Mouse (Mus musculus) neural tube, embryonic 10.5 days (tissue): Measurements from ENCODE around the gene Tsc1.

Experiments
- DNase-seq: peaks from one replicate; pipeline ENCODE4 v3.0.0-alpha.2; 2017; ENCODE audit warnings: low spot score; ENCODE audit errors: extremely low spot score

Gene Tsc1

DNA sequence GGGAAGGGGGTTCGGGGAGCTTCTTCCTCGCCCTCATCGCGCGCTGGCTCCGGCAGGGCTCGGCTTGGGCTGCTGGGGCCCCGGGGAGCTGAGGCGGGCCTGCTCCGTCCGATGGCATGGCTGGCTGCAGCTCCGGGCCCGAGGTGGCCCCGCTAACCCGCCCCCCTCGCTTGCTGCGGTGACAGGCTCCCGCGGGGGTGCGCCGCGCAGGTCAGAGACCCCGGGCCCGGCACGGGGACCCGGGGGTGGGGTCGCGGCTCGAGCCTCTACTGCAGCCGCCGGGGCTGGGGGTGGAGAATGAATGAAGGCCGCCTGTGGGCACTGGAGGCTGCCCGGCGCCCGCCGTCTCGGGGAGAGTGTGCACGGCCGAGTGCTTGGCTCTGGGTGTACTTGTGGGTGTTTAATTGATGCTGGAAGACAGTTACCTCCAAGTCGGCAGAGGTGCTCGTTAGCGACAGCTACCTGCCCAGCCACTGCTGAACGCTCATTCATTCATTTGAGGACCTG is 460 bp downstream of the Tsc1 start:
- no peak for DNase-seq

DNA sequence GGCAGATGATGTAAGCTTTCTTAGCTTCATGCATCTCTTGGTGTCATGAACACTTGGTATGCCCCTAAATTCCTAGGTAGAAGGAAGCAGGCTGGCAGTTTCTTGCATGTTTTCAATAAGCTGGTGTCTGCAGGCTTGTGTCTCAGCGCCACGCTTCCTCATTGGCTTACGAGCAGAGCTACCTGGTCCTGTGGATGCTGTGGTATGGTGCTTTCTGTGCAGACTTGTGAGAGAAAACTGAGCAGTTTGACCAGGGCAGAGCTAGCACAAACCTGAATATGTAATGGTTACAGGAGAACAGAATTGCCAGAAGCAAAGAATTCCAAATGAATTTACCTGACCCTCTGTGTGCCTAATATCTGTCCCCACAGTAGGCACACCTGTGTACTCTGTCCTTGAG is 2.1 kb downstream of the Tsc1 start:
- DNase-seq, result no peak

DNA sequence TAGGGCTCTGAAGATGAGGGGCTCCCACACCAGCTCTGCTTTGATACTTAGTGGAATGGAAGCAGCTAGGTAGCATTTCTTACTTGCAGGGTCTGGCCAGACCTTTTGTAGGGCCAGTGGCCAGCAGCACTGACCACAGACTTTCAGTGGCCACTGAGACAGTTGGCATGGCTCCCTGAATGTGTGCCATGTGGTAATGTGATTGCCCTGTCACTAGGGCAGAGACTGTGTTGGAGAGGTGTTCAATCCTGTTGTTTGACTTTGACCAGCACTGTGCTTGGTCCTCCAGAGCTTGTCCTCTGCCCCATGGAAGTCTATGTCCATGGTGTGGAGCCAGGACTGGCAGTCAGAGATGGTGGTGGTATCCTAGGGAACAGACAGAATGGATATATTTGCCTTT is 9.5 kb downstream of the Tsc1 start:
- DNase-seq, result no peak

DNA sequence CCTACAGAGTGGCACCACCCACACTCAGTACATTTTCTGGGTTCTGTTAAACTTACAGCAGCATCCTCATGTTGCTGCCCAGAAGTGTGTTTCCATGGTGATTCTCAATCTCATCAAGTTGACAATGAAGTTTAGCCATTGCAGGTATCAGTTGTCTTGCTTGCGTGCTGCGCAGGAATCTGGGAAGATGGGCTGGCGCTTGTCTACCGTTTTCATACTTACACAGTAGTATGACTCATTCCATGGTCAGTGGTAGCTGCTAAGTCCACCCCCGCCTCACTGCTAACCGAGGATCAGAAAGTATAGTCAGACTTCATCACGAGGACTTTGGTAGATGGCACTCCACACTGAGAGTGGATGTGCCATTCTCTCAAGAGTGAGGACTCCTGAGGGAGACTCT is 12.3 kb downstream of the Tsc1 start:
- DNase-seq, result no peak

DNA sequence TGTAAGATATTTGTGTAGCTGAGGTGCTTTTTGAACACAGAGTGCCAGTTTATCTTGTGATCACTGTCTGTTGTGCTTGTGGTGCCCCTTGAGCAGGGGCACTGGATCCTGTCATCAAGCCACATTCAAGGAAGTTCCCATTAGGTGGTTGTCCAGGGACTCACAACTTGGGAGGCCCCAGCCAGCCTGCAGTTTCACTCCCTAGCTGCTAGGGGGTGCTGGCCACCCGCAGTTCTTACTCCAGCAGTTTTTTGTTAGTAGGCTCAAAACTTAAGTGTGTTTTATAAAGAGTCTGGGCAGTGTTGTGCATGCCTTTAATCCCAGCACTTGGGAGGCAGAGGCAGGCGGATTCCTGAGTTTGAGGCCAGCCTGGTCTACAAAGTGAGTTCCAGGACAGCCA is 13.3 kb downstream of the Tsc1 start:
- no peak for DNase-seq

DNA sequence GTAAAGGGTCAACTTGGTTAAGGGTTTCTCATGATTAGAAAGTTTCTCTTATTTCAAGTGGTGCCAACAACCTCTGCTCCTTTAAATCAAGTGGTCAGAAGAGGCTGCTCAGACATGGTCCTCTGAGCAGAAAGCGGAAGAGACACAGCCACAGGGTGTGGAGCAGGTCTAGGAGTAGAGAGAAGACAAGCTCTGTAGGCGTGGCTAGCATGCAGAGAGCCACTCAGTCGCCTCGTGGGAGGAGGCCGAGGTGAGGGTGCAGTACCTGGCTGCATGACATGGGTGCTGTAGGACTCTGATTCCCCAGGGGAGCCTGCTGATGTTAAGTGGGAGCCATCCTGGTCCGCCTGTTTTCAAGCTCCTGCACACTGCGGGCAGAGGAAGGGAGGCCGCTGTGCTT is 15.2 kb downstream of the Tsc1 start:
- DNase-seq, result no peak

DNA sequence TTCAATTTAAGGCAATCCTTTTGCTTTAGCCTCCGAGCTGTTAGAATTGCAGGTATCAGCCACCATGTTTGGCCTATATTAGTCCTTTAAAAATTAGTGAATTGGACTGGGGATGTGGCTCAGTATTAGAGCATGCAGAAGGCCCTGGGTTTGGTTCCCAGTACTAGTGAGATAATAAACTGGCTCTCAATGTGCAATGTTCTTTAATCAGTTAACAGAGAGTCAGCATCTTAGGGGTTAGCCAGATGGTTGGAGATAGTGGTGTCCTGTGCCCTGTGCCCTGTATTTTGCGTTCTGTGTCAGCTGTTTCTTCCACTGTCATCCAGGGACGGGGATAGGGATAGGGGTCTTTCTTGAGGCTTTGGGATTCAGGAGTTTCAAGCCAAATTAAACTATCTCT is 21.9 kb downstream of the Tsc1 start:
- no peak for DNase-seq

DNA sequence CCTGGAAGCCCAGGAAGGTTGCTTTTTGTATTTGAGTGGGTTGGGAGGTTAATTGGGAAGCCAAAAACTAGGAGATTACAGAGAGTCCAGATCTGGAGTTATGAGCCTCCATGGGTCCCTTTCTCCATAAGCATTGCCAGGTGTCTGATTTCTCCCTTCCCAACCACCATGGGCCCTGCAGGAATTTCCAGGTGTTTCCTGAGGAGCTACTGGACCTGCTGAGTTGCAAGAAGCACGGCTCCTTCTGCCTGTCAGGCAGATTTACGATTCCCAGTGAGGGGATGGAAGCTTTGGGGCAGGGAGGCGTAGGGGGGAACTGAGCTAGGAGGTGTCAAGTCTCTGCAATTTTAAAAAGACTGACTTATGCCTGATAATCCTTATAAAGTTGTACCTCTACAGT is 24.8 kb downstream of the Tsc1 start:
- DNase-seq, result no peak

DNA sequence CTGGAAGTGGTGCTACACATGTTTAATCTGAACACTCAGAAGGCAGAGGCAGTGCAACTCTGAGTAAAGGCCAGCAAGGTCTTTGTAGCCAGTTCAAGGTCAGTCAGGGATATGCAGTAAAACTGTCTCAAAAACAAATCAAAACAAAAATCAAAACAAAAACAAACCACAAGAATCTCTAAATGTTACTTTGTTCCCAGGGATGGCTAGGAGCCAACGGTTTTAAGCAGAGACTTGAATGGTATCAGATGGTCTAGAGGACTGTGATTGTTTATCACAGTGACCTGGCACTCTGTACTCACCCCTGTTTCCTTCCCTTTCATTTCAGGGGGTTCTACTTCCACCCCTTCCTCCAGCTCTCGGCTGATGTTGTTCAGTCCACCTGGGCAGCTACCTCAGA is 30.4 kb downstream of the Tsc1 start:
- no peak for DNase-seq

DNA sequence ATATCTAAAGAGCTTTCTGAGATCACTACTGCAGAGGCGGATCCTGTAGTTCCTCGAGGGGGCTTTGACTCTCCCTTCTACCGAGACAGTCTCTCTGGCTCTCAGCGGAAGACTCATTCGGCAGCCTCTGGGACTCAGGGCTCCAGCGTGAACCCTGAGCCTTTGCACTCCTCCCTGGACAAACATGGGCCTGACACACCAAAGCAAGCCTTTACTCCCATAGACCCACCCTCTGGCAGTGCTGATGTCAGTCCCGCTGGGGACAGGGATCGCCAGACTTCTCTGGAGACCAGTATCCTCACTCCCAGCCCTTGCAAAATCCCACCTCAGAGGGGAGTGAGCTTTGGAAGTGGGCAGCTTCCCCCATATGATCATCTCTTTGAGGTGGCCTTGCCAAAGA is 35.0 kb downstream of the Tsc1 start:
- DNase-seq, result no peak

DNA sequence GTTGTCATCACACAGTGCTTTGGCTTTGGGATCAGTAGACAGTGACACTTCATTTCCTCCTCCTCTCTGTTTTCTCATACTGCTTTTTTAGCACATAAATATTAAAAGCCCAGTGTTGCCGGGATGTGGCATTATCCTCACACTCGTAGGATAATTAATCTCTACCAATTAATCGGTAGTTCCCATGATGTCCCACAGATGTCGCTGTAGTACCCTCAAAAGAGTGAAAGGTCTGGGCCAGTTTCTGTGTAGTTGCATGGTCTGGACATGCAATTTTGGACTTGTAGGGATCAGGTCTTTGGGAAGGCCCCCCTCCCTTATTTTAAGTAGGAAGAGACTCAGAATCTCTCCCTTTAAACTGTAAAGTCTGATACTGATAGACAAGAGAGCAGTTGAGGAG is 39.7 kb downstream of the Tsc1 start:
- no peak for DNase-seq

DNA sequence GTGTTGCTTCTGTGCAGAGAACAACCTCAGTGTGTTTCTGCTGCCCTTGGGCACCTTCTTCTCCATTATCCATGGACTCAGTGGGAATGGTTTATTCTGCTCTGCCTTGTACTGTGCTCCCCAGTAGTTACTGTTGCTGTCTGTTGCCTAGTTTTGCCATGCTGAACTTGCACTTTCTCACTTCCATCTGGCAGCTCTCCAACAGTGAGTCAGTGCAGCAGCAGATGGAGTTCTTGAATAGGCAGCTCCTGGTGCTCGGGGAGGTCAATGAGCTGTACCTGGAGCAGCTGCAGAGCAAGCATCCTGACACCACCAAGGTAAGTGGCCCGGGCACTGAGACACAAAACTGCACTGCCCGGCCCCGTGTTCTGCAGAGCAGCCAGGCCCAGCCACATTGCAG is 40.7 kb downstream of the Tsc1 start:
- no peak for DNase-seq

DNA sequence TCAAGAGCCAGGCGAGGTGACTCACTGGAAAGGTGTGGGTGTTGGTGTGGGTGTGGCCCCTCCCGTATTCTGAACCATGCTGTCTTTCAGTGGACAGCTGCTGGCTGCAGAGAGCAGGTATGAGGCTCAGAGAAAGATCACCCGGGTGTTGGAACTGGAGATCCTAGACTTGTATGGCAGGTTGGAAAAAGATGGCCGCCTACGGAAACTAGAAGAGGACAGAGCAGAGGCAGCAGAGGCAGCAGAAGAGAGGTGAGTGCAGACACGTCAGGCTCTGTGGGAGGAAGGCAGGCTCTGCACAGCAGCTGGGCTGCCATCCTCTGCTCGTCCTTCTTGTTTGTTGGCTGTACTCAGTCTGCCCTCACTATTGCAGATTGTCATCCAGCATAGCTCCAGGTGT is 44.9 kb downstream of the Tsc1 start:
- no peak for DNase-seq

DNA sequence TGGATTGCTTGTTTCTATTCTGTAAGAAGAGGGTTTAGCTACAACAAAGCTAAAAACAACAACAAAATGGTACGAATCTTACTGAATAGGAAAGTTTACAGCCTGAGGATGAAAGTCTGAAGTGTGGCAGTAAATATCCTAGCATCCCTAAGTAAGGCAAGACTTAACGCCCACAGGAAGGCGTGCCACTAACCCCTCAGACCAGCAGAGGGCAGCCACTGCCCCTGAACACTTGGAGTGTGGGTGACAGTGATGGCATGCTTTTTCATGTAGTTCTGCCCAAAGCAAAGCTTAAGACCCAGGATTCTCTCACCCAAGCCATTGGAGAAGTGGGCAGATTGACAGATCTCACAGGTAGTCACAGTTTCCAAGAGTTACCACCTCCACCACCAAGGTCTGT is 47.4 kb downstream of the Tsc1 start:
- DNase-seq, result no peak

DNA sequence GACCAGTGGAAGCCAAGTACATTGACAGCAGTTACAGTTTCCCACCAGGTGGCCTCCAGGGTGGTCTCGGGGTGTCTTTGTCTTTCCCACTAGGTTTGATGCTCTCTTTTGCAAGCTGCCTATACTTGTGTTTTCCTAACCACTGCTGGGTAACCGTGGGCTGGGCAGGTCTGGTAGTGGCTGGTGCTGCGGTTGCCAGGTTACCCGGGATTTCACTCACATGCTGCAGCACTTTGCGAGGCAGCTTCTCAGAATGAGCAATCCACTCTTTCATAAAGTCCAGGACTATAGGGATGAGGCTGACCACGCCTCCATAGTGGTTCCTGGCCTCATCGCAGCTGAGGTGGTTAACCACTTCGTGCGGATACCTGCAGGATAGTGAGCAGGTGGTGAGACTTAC is 51.7 kb downstream of the Tsc1 start:
- DNase-seq, result no peak

DNA sequence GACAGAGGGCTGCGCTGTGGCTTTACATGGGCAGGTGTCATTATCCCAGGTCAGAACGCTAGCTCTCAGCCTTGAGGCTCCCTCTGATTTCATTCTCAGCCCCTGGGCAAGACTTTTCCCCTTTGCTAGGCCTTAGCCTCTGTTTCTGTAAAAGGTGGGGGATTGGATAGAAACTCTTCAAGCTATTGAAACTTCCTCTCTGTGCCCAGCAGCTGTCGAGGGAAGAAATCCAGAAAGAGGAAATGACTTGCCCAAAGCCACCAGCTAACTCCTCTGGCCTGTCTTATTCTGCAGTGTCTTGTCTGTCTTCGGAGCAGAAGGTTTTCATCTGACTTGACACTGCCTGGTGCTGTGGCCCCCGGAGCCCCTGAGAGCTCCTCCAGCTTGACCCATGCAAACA is 57.5 kb downstream of the Tsc1 start:
- DNase-seq, result no peak

DNA sequence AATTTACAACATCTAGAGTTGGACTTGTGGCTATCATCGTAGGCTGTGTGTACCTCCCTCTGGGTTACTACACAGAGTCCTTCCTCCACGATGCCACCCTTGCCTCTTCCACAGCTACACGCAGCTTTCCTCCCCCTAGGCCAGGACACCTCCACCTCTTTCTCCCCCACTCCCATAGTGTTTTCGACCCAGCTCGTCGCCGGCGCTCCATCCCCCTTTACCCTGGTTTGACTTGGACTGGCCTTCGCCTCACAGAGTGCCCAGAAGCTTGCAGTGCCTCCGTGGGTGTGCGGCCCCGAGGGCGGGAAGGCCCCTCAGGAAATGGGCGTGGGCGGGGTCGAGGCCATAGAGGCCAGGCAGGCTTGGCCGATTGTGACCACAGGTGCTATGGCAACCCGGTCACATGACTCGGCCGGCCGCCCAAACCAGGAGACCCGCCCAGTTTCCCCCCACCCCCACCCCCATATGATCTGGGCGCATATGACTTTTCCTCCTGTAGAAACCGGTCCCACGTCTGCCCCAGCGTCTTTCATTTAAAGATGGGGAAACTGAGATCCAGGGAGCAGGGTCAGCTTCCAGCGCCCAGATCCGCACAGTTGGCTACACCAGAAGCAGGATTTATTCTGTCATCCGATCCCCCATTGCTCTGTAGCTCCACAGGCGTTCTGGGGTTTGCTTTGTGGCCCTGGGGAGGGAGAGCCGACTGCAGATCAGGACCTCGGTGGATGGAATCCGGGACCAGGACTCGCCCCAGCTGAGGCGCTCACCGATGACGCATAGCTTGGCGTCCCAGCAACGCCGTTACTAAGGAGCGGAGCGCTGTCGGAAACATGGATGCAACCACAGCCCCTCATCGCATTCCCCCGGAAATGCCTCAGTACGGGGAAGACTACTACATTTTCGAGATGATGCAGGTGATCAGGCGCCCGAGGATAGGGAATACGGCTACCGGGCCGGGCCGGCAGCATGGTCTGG is 58.6 kb downstream of the Tsc1 start, which contains the start of the genes Spaca9 and Ak8:
TSS of gene Spaca9 (minus strand) at position 367 of the 975 bp plus-strand sequence.
TSS of gene Ak8 (plus strand) at position 804 of the 975 bp plus-strand sequence.
- DNase-seq, result peak; percentile 88

DNA sequence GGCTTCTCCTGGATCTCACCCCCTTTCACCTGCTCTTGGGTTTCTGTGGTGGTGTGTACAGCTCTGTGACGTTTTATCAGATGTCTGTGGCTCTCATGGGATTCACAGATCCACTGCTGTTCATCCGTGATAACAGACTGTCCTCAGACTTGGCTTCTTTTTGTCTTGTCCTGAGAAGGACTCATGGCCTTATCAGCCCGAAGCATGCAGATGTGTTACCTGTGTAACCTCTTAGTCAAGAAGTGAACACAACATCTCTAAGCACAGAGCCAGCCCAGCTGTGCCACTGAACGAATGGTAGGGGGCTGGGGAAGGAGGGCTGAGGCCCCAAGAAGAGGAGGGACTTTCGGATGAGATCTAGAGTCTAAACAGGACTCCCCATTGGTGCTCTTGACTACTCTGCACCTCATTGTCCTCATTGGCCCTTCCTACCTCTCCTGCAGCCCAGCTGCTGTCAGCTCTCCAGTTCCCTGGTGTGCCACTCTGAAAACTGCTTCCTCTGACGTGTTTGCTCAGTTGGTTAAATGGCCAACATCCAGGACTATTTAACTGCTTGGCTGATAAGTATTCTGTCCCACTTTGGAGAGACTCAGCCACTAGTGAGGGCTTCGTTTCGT is 60.7 kb downstream of the Tsc1 start:
- no peak for DNase-seq

DNA sequence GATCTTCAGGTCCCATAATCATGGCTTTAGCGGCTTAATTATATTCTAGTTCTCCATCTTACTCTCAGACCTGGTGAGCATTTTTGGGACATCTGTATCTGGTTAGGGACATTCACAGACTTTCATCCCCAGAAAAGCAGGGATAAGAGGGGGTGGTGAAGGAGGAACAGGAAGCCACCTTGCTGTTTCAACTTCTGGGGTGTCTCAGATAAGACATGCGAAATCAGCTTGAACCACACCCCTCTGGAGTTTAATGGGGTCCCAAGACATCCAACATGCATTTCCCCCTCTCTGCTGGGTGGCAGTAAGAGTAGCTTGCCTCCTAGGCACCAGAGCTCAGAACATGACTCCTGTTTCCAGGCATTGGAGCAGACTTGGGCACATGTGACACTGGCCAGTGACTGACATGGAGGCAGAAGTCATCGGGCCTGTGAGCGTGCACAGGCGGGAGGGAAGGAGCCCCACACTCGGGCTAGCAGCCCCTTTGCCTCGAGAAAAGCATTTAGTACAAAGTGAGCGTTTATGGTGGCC is 65.1 kb downstream of the Tsc1 start:
- DNase-seq, result no peak

DNA sequence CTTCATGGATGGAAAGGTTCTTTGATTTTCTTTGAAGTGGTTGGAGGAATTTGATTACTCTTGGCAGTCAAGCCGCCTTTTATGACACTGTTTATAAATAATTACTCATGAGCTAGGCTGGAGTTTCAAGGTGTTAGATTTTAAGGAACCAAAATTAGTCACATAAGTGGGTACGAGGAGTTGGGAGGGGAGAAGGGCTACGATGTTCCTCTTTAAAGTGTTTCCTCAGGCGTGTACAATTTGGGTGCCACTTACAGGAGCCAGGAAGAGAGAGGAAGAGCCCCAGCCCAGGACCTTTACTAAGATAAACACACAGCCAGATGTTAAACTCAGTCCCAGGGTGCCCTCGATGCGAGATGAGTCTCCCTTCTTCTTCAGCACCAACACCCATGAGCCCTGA is 65.8 kb downstream of the Tsc1 start:
- no peak for DNase-seq

DNA sequence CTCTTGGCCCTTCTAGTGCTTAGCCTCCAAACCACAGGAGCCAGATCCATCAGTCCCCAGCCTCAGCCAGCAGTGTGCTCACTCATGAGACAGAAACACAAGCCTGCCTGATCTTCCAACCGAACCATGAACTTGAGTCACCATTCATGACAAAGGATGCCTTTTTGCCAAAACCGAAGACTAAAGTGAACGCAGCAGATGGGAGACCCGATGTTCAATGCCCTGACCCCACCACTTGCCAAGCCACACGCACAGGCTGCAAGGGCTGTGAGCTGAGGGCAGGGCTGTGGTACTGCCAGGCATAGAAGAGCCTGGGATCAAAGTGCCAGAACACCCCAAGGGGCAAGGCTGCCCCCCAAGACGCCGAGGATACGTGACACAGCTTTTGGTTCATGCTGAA is 72.0 kb downstream of the Tsc1 start:
- DNase-seq, result no peak

DNA sequence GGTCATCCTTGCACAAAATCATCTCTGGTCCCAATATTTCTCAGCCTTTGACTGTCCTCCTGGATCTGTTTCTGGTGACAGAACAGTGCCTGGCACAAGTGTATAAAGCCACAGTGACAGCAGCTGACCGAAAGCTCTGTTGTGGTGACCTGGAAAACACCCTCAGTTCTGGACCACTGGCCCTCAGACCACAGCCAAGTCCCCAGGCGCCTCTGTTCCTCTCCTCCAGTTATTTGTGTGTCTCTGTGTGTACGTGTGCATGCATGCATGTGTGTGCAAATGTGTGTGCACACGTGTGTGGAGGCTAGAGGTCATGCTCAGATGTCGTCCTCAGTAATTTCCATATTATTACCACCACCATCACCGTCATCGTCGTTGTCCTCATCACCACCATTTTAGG is 81.4 kb downstream of the Tsc1 start:
- no peak for DNase-seq
